In the genomic region with DNA sequence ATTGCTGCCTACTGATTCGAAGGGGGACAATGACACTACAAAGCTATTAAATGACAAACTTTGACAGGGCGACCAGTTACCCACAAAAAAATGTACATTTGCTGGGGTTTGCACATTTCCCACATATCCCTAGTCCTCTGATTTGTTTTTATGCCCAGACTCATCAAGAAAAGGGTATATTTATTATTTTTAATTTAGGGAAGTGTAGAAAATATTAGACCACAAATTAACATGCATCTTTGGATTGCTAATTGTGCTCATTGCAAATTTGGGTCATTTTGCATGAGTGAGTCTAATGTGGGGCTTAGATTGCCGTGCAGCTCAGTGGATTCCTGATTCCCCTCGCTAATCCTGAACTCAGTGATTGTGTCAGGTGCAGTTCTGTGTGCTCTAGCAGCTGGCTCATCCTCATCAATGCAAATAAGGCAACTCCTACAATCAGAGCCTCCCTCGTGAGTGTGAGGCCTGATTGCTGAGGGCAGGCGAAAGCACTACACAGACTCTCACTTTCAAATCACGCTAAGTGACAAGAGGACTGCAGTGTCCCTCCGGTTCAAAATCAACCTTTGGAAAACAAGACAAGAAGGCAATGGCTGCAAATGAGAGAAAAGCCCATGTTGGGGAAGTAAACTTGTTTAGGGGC, we compare ENCODE assay signal across 14 mouse cellular contexts.
DNase-seq lines count a peak whose midpoint lies in the region; ATAC-seq and TF ChIP-seq lines count a peak whose summit lies in the region.
"Had no signal": no experiment of that assay in that cellular context is flagged by ENCODE, and none has a peak within 500 bp of the region (broad histone marks: within the 10 kb centered on the region; RNA-seq: fewer than 3 reads in every experiment).

No protein-coding gene starts in this region.

- no peak for TF ChIP-seq POLR2A in brain, embryonic 14.5 days (IDR thresholded peaks at IDR 0.05; ENCODE audit: borderline replicate concordance, extremely low read depth, insufficient read depth, insufficient read length, poor library complexity, severe bottlenecking)

- peak; percentile 44 for ATAC-seq in forebrain, postnatal 0 days
- ATAC-seq in midbrain, embryonic 14.5 days (ENCODE audit: low FRiP score, low TSS enrichment) = peak; percentile 68
- no peak for ATAC-seq in kidney, embryonic 14.5 days (ENCODE audit: low FRiP score, low TSS enrichment)
- ATAC-seq in megakaryocyte progenitor cell, adult 5-6 weeks (replicated peaks; ENCODE audit: poor library complexity) = no peak
- ATAC-seq: intestine, embryonic 16.5 days had no signal

- no peaks in the 10 kb centered on the region for H3K36me3 ChIP-seq in forebrain, postnatal 0 days (ENCODE audit: insufficient read depth)
- H3K36me3 ChIP-seq in midbrain, embryonic 14.5 days (ENCODE audit: control insufficient read depth, insufficient read depth, low read length) = no peaks in the 10 kb centered on the region
- no peaks in the 10 kb centered on the region for H3K36me3 ChIP-seq in kidney, embryonic 14.5 days (ENCODE audit: control insufficient read depth, insufficient read depth, low read length)
- H3K36me3 ChIP-seq: embryonic facial prominence, embryonic 13.5 days; G1E; lung, embryonic 15.5 days had no signal

- H3K4me2 ChIP-seq in forebrain, postnatal 0 days (ENCODE audit: low read depth) = peak overlapping the region; percentile 43
- H3K4me2 ChIP-seq in midbrain, embryonic 14.5 days (ENCODE audit: low read length) = peak overlapping the region; percentile 34
- H3K4me2 ChIP-seq in kidney, embryonic 14.5 days (replicated peaks; ENCODE audit: low read depth, low read length) = no peak overlapping the region
- H3K4me2 ChIP-seq: embryonic facial prominence, embryonic 13.5 days; lung, embryonic 15.5 days had no signal

- H3K4me1 ChIP-seq in forebrain, postnatal 0 days (ENCODE audit: insufficient read depth) = peaks cover 23% of the 10 kb centered on the region
- peaks cover 47% of the 10 kb centered on the region for H3K4me1 ChIP-seq in midbrain, embryonic 14.5 days (ENCODE audit: control insufficient read depth, insufficient read depth, low read length)
- H3K4me1 ChIP-seq in kidney, embryonic 14.5 days (ENCODE audit: control insufficient read depth, insufficient read depth, low read length) = no peaks in the 10 kb centered on the region
- H3K4me1 ChIP-seq: embryonic facial prominence, embryonic 13.5 days; lung, embryonic 15.5 days had no signal

- DNase-seq in brain, embryonic 14.5 days (ENCODE audit: low read depth) = peak; percentile 94
- DNase-seq in cerebellum, adult 9-10 months = peak; percentile 64
- peak; percentile 79 for DNase-seq in forebrain, postnatal 0 days
- peak; percentile 76 for DNase-seq in midbrain, embryonic 14.5 days
- DNase-seq in gastrocnemius, adult 8-10 months (ENCODE audit: low spot score in 2 of 2) = no peak
- DNase-seq in ovary, postnatal 14 days (ENCODE audit: low spot score) = no peak
- DNase-seq: adrenal gland, adult 8-10 months; gastrocnemius, postnatal 36 days had no signal

- no peak overlapping the region for H3K4me3 ChIP-seq in forebrain, postnatal 0 days (ENCODE audit: low read depth, low read length)
- H3K4me3 ChIP-seq in midbrain, embryonic 14.5 days (replicated peaks; ENCODE audit: low read depth, low read length) = no peak overlapping the region
- H3K4me3 ChIP-seq in kidney, embryonic 14.5 days (ENCODE audit: low read length) = no peak overlapping the region
- H3K4me3 ChIP-seq: embryonic facial prominence, embryonic 13.5 days; lung, embryonic 15.5 days had no signal

- peak overlapping the region; percentile 96 for H3K27ac ChIP-seq in forebrain, postnatal 0 days (ENCODE audit: low read depth, low read length)
- peak overlapping the region; percentile 86 for H3K27ac ChIP-seq in midbrain, embryonic 14.5 days (replicated peaks; ENCODE audit: low read depth, low read length)
- no peak overlapping the region for H3K27ac ChIP-seq in kidney, embryonic 14.5 days (ENCODE audit: low read depth, low read length)
- H3K27ac ChIP-seq: embryonic facial prominence, embryonic 13.5 days; lung, embryonic 15.5 days had no signal

- no peak for TF ChIP-seq CTCF in brain, embryonic 14.5 days (IDR thresholded peaks at IDR 0.05; ENCODE audit: borderline replicate concordance, extremely low read depth, insufficient read depth, insufficient read length)
- TF ChIP-seq CTCF in forebrain, postnatal 0 days (IDR thresholded peaks at IDR 0.05; ENCODE audit: low read depth) = no peak

- no peaks in the 10 kb centered on the region for H3K9me3 ChIP-seq in forebrain, postnatal 0 days (ENCODE audit: low read length)
- H3K9me3 ChIP-seq in midbrain, embryonic 14.5 days (ENCODE audit: control insufficient read depth, low read length) = no peaks in the 10 kb centered on the region
- no peaks in the 10 kb centered on the region for H3K9me3 ChIP-seq in kidney, embryonic 14.5 days (ENCODE audit: control insufficient read depth, low read length)
- H3K9me3 ChIP-seq: embryonic facial prominence, embryonic 13.5 days; G1E; lung, embryonic 15.5 days had no signal

- no peaks in the 10 kb centered on the region for H3K27me3 ChIP-seq in forebrain, postnatal 0 days (ENCODE audit: insufficient read depth, low read length)
- no peaks in the 10 kb centered on the region for H3K27me3 ChIP-seq in midbrain, embryonic 14.5 days (ENCODE audit: control insufficient read depth, insufficient read depth, low read length)
- no peaks in the 10 kb centered on the region for H3K27me3 ChIP-seq in kidney, embryonic 14.5 days (ENCODE audit: control insufficient read depth, insufficient read depth, low read length)
- H3K27me3 ChIP-seq: embryonic facial prominence, embryonic 13.5 days; lung, embryonic 15.5 days had no signal

- WGBS in forebrain, postnatal 0 days = 14% methylated on average over 8 of the region's 8 CpGs
- WGBS in midbrain, embryonic 14.5 days = 16% methylated on average over 8 of the region's 8 CpGs
- WGBS in kidney, embryonic 14.5 days = 55% methylated on average over 8 of the region's 8 CpGs

- peak overlapping the region; percentile 43 for H3K9ac ChIP-seq in forebrain, postnatal 0 days
- H3K9ac ChIP-seq in midbrain, embryonic 14.5 days (replicated peaks; ENCODE audit: low read length) = no peak overlapping the region; the same call in 1 of the 2 replicates
- H3K9ac ChIP-seq in kidney, embryonic 14.5 days (ENCODE audit: low read depth, low read length) = no peak overlapping the region
- H3K9ac ChIP-seq: embryonic facial prominence, embryonic 13.5 days; lung, embryonic 15.5 days had no signal

Comparison
In these comparisons a context has a peak if more than half of its experiments do, and no peak if none do; other contexts are left out.
1. DNase-seq: peak in brain, embryonic 14.5 days (single experiment), cerebellum, adult 9-10 months (single experiment), forebrain, postnatal 0 days (single experiment) and midbrain, embryonic 14.5 days (single experiment); none in gastrocnemius, adult 8-10 months (0 of 2) and ovary, postnatal 14 days (single experiment).
2. ATAC-seq: peak in forebrain, postnatal 0 days (single experiment) and midbrain, embryonic 14.5 days (single experiment); none in kidney, embryonic 14.5 days (single experiment) and megakaryocyte progenitor cell, adult 5-6 weeks (single experiment).